Mouse (Mus musculus) layer of hippocampus, adult 8-10 months (tissue): ENCODE measurements around the gene Gtf2i. TPM values are rescaled to one million over a fixed set of nuclear protein-coding genes. Genes with fewer than 3 reads are reported as not detected.

Experiments
- DNase-seq, 2 experiments: peaks; one replicate each; pipeline ENCODE4 v3.0.0; 2022; ENCODE audit warnings: low spot score in 2 of 2
- total RNA-seq, 4 experiments: library from RNA; stranded (reverse); gene quantifications; 2 replicates each; pipeline ENCODE4 v1.2.4; 2022

Gene Gtf2i
- total RNA-seq, 4 experiments from 2014 or later = 200 to 239 (median 224) TPM

DNA sequence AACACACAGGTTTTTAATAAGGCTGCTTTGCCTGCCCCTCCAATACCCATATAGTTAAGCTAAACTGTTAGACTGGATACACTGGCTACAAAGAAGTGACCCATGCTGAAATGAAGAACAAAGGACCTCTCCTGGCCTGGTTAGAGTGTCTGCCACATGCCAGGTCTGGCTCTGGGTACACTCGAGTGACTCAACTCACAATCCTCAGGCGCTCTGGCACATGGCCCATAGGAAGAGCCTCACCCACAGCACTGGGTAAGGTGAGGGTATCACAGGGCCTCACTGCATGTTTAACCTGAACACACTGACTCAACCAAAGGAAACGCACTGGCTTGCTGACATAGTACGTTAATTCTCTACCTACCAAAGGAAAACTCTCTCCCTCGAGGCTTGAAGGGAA, 68.4 kb downstream of the Gtf2i start:
- DNase-seq = no peak

DNA sequence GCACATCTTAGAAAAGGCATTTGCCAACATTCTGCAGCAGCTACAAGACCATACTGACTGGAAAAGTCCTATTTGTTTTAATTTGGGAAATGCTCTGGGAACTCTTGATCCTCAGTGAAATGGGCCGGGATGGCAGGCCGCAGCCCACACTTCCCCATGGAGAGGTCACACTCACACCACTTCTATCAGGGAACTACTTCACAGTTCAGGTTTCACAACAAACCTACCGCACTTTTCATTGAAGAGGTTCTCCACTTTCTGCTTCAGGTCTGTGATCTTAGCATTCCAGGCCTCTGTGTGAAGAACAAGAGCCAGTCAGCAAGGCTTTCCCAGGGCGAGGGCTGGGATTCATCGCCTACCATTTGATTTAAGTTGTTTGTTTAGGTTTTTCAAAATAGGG, 69.7 kb downstream of the Gtf2i start:
- no peak for DNase-seq

DNA sequence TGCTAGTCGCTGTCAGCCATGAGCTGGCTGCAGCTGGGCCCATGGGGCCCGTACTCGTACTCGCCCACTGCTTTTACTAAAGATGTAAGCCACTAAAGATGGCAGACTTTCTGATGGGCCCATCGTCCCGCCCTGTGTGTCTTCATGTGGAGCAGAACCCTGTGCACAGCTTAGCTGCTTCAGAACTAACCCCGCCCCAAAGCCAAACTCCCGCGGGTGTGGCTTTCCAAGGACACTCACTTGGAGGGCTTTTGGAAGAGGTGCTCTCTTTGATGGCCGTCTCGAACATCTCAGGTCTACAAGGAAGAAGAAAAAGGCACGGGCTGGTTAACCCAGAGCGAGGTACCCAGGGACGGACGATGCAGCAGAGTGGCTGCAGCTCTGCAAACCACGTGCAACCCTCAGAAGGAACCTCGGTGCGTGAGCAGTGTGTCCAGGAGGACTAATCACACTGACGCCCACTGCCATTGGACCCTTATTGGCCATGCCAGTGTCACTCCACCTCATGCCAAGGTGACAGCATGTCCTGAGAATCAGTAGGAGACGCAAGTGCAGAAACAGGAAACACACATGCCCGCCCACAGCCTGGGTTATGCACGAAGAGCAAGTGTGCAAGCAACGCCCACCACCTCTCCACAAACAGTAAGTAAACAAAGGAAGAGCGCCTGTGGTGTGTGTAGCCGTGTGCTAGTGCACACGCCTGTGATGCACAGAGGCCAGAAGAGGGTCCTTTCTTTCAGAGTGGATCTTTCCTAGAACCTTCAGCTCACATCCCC, 70.7 kb downstream of the Gtf2i start:
- DNase-seq = no peak

DNA sequence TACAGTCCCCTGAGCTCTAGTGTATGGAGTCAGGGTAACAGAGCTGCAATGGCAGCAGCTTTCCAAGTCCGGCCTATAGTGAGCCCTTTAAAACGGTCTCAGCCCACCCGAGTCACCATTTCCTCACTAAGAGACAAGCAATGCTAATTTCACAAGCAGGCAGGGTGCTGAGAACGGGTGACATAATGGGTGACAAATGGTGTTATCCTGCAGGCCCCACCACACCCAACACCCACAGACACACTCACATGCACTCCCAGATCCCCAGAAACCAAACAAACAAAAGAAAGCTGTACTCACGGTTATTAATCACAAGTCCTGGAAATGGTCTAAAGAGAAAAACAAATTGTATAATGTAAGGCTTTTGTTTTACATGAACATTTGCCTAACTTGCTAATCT, 72.7 kb downstream of the Gtf2i start:
- DNase-seq = no peak

DNA sequence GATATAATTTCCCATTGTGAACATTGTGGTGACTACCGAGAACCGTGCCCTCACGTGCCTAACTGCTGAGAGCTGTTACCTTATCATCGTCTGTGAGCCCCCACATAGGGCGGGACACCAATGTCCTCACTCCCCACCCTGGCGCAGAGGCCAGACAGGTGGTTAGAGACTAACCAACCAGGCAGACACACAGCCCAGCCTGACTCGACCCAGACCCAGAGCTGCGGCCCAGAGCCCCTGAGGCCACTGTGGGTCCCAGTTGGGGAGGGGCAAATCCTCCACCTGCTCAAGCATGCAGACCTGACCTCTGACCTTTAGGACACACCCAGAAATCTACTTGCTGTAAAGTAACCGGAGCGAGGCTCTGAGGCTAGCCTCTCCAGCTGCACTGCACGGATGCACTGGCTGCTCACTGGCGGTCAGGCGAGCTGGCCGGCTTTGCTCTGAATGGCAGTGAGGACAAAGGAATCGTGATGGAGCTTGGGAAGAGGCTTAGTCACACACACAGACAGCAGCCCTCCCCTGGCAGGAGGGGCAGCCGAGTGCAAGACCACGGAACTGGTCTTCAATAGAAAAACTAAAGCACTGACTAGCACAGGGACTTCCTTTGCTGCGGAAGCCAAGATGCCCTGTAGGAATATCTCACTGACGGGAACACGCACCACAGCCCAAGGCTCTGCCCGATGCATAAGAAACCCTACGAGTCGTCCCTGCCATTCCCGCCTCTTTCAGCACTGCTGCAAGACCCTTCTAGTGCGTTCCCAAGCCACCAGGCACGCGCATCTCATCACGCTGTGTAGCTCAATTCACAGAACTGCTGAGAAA, 76.4 kb downstream of the Gtf2i start:
- no peak for DNase-seq

DNA sequence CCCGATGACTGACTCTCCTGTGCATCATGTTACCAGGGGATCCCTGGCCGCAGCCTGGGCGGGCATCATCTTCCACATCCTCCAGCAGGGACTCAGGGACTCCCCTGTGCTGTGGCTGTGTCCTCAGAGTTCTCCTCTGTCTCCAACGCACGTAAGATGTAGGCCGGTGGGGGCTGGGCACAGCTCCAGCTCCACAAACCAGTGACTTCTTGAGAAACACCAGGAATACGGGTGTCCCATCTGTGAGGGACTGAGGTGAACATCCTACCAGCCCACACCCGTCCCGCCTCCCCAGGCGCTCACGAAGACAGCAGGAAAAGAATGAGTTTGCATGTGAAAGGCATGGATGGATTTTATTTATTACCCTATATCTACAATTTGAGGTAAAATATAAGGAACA, 77.1 kb downstream of the Gtf2i start:
- DNase-seq = no peak

DNA sequence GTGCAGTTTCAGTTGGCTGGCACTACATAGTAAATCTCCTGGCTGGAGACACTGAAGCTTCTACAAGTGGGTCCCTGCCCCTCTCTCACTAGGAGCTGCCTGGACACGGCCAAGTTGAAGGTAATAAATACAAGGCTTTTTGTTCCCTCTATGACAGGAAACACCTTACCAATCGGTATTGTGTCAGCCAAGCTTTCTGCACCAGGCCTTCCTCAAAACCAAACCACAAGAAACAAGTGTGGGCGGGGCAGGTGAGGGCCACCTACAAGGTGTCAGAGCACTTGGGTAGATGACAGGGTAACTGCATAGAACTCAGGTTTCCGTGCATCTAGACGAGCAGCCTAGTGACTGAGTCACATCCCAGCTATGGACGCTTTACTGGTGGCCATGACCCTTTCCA, 77.8 kb downstream of the Gtf2i start:
- no peak for DNase-seq

DNA sequence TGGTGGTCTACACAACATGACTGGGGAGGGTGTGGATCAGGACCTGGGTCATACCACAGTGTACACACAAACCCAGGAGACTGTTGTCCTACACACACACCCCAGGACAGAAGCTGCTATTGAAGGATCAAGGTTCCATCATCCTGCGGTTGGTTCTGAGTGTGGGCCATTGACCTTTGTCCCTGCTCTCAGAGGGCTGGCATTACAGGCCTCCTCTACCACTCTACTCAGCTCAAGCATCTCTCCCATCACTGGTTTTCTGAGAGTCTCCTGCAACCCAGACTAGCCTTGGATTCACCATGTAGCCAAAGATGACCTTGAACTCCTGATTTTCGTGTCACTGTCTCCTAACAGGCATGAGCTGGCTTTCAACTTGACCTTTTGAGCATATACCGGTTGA, 78.3 kb downstream of the Gtf2i start:
- DNase-seq = no peak

DNA sequence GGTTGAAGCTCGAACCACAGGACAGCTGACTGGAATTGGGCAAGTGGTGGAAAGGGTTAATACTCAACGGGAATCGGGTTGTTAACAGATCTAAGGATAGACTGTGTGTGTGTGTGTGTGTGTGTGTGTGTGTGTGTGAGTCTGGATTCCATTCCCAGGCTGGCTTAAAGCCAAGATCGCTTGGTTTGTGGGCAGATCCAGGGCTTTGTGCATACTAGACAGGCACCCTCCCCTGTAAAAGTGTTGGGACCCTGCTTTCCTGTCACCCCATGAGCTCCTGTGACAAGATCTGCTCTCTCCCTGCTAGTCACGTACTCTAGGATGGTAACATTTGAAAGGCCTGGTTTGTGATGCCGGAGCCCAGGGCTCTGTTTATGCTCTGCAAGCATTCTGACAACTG, 79.4 kb downstream of the Gtf2i start:
- DNase-seq = peak in 1 of 2 experiments; percentile 53

DNA sequence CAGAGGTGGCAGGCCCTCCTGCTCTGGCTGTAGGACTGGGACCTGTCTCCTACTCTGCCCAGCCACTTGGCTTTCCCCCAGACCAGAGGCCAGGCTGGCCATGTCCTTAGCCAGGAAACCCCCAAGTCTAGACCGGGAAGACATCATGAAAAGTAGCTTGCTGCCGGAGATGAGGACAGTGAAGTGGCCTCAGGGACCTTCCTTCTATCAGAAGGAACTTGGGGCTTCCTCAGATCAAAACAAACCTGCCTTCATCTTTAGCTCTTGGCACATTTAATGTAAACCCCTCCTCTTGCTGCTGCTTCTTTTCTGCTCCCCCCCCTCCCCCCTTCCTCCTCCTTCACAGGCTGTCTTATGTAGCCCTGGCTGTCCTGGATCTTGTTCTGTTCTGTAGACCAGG, 80.4 kb downstream of the Gtf2i start:
- no peak for DNase-seq

DNA sequence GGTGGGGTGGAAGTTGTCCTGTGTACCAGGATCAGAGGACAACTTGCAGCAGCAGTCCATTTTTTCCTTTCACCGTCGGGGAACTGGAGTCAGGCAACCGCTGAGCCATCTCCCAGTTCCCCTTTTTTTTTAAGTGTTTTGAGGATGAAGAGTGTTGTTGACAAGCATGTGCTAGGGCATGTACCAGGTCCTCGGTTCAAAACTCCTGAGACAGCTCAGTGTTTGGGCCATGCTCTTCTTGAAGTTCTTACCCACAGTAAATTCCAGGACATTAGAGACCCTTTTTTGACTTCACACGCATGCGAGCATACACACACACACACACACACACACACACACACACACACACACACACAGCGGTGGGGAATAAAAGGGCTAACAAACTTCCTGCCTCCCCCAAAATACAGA, 81.3 kb downstream of the Gtf2i start:
- no peak for DNase-seq

DNA sequence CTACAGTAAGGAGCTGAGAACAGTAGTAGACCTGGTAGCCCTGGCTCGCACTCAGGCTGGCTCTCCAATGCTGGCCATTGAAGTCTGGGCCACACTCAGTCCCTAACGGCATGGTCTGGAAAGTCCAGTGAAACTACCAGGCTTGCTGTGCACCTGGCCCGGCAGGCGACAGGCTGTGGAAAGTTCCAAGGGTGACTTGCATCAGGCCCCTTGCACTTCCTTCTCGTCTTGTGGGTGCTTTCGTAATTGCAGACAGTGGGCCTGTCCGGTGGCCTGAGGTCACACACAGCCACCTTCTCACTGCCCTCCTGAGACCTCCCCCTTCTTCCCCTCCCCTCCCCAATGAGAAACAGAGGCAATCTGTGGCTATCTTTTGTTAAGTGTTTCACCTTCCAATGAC, 82.0 kb downstream of the Gtf2i start:
- DNase-seq = no peak

DNA sequence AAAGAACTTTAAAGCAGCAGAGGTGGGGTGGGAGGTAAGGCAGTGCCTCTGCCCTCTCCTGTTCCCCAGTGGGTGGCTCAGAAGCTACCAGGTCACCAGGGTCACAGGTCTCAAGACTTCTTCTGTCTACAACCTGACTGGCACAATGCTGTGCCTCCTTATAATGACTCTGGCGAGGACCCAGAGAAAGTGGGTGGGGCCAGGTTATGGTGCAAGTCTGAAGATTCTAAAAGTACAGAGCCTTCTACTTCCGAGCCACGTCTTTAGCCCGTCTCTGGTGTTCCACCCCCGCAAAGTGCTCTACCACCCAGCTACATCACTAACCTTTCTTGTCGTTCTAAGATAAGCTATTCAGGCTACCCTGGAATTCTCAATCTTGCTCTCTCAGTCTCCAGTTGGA, 82.4 kb downstream of the Gtf2i start:
- DNase-seq = no peak

DNA sequence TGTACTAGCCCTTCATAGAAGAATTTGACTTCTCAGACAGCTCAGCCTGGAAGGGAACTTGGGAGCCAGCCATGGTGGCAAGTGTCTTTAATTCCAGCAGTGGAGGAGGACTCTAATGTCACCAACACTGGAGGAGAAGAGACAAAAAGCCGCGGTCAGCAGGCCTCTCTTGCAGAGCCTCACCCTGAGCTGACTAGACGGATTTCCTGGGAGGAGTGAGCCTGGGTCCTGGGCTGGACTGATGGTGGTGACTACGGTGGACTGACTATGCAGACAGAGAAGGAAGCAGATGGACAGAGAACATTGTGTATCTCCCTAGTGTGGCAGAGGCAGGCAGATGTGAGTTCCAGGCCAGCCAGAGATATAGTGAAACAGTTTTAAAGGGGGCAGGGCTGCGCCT, 83.2 kb downstream of the Gtf2i start:
- no peak for DNase-seq

DNA sequence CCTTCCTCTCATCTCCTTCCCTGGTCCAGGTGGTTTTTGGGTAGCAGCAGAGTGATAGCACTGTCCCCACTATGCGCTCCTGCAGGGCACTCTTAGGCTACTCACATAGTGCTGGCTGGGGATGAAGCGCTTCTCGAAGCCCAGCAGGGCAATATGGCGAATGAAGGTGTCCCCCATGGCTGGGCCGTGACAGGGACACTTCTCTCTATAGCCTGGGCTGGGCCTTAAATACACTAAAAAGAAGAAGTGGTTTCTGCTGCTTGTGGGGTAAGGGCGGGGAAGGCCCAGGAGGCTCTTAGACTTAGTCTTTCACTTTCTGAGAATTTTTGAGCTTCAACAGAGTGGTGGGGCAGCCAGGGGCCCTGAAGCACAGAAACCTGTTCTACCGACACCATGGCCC, 85.2 kb downstream of the Gtf2i start, which contains the start of gene Ncf1:
Gene Ncf1, minus strand, starts transcription at position 235 of the 400 bp plus-strand sequence.
- DNase-seq = no peak

DNA sequence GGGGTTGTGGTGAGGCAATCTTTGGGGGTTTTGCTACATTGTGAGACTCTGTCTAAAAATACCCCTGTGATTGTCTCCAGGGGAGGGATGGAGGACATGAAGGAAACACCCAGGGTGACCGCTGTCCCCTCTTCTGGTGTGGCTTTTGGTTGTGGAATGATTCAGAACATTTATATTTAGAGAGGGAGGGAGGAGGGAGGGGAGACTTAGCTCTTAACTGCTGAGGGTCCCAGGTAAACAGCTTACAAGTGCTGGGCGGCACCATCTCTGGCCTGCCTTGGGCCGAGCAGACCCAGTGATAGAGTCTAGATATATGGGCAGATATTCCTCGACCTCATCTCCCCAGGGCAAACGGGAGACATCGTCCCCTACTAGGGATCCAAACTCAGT, 86.3 kb downstream of the Gtf2i start:
- no peak for DNase-seq

DNA sequence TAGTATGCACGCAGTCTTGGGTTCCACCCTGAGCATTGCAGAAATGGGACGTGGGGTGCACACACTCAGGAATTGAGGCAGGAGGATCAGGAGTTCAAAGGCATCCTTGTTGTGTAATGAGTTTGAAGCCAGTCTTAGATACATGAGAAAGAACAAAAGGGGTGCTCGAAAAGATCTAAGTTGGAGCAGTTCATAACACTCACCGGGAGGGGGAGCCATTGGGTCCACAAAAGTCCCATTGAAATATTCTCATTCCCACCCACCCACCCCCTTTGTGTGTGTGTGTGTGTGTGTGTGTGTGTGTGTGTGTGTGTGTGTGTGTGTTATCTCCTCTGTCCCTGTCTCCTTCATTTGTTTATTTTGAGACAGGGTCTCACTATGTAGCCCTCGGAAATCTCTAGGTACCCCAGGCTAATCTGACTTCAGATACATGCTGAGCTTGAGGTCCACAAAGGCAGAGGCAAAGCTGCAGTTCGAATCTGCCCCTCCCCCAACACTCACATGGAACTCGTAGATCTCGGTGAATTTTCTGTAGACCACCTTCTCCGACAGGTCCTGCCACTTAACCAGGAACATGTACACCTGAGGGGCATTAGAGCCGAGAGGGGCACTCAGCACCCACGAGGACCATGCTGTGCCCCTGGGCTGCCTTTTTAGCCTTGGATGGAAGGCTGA, 86.8 kb downstream of the Gtf2i start:
- no peak for DNase-seq

DNA sequence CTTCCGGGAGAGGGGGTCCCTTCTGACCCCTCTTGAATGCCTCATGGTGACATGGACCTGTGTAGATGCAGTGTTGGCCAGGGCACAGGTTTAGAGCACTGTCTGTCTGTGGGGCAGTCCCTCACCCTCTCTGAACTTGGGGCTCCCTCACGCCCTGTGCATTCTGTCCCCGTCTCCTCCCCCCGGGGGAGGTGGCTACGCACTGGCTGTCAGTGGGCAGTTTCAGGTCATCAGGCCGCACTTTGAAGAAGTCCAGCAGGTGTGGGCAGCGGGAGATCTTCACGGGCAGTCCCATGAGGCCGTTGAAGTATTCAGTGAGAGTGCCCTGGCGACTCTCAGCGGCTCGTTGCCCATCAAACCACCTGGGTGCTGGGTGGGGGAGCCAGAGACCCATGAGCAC, 87.6 kb downstream of the Gtf2i start:
- no peak for DNase-seq

DNA sequence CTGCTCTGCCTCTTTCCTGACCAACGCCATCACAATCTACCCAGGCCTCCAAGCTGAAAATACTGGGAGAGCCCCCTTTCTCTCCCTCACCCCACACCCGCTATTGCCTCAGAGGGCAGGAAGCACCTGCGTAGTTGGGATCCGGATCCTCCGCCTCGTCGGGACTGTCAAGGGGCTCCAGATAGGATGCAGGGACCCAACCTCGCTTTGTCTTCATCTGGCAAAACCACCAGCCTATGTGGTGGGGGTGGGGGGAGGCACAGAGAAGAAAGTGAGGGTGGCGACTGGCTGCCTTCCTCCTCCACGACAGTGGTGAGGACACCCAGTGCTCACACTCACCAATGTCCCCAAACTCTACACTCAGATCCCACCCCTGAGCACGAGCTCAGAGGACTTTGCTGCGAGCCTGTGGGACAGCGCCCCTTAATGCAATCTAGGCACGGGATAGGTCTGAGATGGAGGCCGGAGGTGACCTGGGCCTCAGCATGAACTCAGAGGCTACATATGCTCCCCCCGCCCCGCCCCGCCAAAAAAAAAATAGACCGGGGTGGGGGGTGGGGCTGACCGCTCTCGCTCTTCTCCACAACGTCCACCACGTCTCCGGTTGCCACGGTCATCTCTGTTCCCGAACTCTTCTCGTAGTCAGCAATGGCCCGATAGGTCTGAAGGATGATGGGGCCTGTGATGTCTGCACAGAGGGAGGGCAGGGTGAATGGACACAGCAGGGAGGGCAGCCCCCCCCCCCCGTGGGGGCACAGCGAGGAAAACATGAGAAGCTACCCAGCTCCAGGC, 89.3 kb downstream of the Gtf2i start:
- DNase-seq = no peak

DNA sequence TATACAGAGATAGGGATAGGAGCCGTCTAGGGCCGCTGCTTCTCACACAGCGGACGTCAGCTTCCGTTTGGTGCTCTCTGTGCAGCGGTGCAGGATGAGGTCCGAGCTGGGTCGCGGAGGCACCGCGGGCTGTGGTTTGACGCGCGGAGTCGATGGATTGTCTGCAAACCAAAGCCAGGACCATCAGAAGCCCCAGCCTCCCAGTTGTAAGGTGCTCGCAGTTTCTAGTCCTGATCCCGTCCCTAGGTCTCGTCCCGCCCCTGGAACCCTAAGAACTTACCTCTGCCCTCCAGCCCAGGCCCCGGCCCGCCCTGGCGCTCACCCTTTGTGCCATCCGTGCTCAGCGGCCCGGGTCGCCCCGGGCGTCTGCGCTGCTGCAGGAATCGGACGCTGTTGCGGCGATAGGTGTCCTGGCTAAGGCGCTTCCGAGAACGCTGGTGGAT, 92.8 kb downstream of the Gtf2i start:
- no peak for DNase-seq

DNA sequence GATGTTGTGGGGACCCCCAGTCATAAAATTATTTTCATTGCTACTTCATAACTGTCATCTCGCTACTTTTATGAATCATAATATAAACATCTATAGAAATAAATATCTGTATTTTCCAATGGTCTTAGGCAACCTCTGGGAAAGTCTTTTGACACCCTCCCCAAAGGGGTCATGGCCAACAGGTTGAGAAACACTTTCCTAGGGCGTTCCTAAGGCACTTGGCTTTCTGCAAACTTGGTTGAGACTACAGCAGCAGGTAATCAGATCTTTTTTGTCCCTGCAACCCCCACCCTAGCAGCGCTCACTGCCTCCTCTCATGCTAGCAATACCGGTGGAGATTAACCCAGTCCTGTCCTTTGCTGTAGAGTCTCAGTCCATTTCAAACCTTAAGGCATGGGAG, 93.3 kb downstream of the Gtf2i start:
- no peak for DNase-seq
